Mouse (Mus musculus) cerebellum, postnatal 36 days (tissue): Measurements from ENCODE around the gene Tent5c.
A peak's percentile ranks its signal among the peaks of the same experiment; 100 is the strongest.

Experiments
- DNase-seq, 2 experiments: peaks; one replicate each; pipeline ENCODE4 v3.0.0; 2021 to 2022; ENCODE audit warnings: mixed read lengths in 2 of 2

Gene Tent5c

GRCm38 (mm10) chr3:100489133-100490009 is at the start of gene Tent5c:
Tent5c (minus strand) TSS chr3:100489324.
- peak; percentile 65 to 73 for DNase-seq

GRCm38 (mm10) chr3:100536686-100537085 is 47.6 kb upstream of the Tent5c start:
- DNase-seq: no peak

GRCm38 (mm10) chr3:100535902-100536301 is 46.8 kb upstream of the Tent5c start:
- DNase-seq: no peak

- DNase-seq: no peak
These were observed 46.2 kb upstream of the Tent5c start for GRCm38 (mm10) chr3:100535298-100535697.

GRCm38 (mm10) chr3:100534394-100534793 is 45.3 kb upstream of the Tent5c start:
- DNase-seq: no peak

- no peak for DNase-seq
These were observed 44.3 kb upstream of the Tent5c start for GRCm38 (mm10) chr3:100533429-100533828.

GRCm38 (mm10) chr3:100530919-100531318 is 41.8 kb upstream of the Tent5c start:
- DNase-seq: no peak

- no peak for DNase-seq
These were observed 41.2 kb upstream of the Tent5c start for GRCm38 (mm10) chr3:100530244-100530788.

GRCm38 (mm10) chr3:100522671-100523070 is 33.5 kb upstream of the Tent5c start:
- no peak for DNase-seq

GRCm38 (mm10) chr3:100521626-100522025 is 32.5 kb upstream of the Tent5c start:
- no peak for DNase-seq

- no peak for DNase-seq
These were observed 26.6 kb upstream of the Tent5c start for GRCm38 (mm10) chr3:100515754-100516141.

GRCm38 (mm10) chr3:100515093-100515753 is 26.1 kb upstream of the Tent5c start:
- DNase-seq: no peak

- DNase-seq: no peak
These were observed 18.1 kb upstream of the Tent5c start for GRCm38 (mm10) chr3:100507174-100507573.

GRCm38 (mm10) chr3:100506715-100507114 is 17.6 kb upstream of the Tent5c start:
- no peak for DNase-seq

- DNase-seq: no peak
These were observed 14.8 kb upstream of the Tent5c start for GRCm38 (mm10) chr3:100503882-100504281.

GRCm38 (mm10) chr3:100502516-100502915 is 13.4 kb upstream of the Tent5c start:
- no peak for DNase-seq

- DNase-seq: no peak
These were observed 12.8 kb upstream of the Tent5c start for GRCm38 (mm10) chr3:100501899-100502298.

- DNase-seq: no peak
These were observed 7.0 kb upstream of the Tent5c start for GRCm38 (mm10) chr3:100496081-100496480.

- DNase-seq: no peak
These were observed 6.3 kb upstream of the Tent5c start for GRCm38 (mm10) chr3:100495456-100495855.

GRCm38 (mm10) chr3:100494912-100495311 is 5.8 kb upstream of the Tent5c start:
- DNase-seq: no peak

- no peak for DNase-seq
These were observed 831 bp upstream of the Tent5c start for GRCm38 (mm10) chr3:100490010-100490300.

- DNase-seq: peak; percentile 25 to 32
These were observed 632 bp downstream of the Tent5c start for GRCm38 (mm10) chr3:100488251-100489132.

- DNase-seq: no peak
These were observed 2.1 kb downstream of the Tent5c start for GRCm38 (mm10) chr3:100487046-100487445.
